Mouse (Mus musculus) urinary bladder, adult 2 months (tissue): Measurements from ENCODE around the gene Arhgap1. TPM values are rescaled to one million over a fixed set of nuclear protein-coding genes. Genes with fewer than 3 reads are reported as not detected.

Experiments
- DNase-seq: peaks from one replicate; pipeline ENCODE4 v3.0.0; 2022; ENCODE audit warnings: low spot score
- polyA plus RNA-seq: library from polyadenylated mRNA; depleted of rRNA; stranded (reverse); fragments of >200 nt; gene quantifications from 2 replicates; pipeline ENCODE4 v1.2.3, GENCODE M21; 2012; rRNA removed

Arhgap1 gene
- polyA plus RNA-seq, 1 experiment: 127 TPM

- DNase-seq: no peak
Measured at GRCm38 (mm10) chr2:91695436-91696224, 46.0 kb downstream of the Arhgap1 start.

- no peak for DNase-seq
Measured at GRCm38 (mm10) chr2:91696225-91696590, 46.5 kb downstream of the Arhgap1 start.

DNA sequence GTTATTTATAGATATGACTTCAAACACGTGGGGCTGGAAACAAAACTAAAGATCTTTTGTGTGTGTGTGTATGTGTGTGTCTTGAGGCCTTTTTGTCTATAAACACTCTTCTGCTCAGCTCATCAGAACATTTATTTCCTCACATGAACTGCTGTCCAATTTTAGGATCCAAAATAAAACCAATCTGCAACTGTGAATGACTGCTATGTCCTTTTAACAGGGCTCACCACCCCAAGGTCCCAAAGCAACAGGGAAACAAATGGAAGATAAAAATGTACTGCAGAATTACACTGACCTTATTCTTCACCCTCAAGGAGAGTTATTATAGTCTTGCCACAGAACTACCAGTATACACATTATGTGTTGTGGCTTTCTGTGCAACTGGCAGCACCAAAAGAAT is 49.6 kb downstream of the Arhgap1 start:
- no peak for DNase-seq

- no peak for DNase-seq
Measured at GRCm38 (mm10) chr2:91701366-91701765, 51.7 kb downstream of the Arhgap1 start.

- no peak for DNase-seq
Measured at GRCm38 (mm10) chr2:91705736-91706135, 56.1 kb downstream of the Arhgap1 start.

- no peak for DNase-seq
Measured at GRCm38 (mm10) chr2:91706456-91706855, 56.8 kb downstream of the Arhgap1 start.

GRCm38 (mm10) chr2:91708361-91708760 is 58.7 kb downstream of the Arhgap1 start:
- no peak for DNase-seq

GRCm38 (mm10) chr2:91710272-91711234 is 60.9 kb downstream of the Arhgap1 start, which contains the start of the genes Atg13 and Harbi1:
Gene Atg13, minus strand, starts transcription at chr2:91710576.
Gene Harbi1, plus strand, starts transcription at chr2:91710852.
- peak; percentile 85 for DNase-seq

DNA sequence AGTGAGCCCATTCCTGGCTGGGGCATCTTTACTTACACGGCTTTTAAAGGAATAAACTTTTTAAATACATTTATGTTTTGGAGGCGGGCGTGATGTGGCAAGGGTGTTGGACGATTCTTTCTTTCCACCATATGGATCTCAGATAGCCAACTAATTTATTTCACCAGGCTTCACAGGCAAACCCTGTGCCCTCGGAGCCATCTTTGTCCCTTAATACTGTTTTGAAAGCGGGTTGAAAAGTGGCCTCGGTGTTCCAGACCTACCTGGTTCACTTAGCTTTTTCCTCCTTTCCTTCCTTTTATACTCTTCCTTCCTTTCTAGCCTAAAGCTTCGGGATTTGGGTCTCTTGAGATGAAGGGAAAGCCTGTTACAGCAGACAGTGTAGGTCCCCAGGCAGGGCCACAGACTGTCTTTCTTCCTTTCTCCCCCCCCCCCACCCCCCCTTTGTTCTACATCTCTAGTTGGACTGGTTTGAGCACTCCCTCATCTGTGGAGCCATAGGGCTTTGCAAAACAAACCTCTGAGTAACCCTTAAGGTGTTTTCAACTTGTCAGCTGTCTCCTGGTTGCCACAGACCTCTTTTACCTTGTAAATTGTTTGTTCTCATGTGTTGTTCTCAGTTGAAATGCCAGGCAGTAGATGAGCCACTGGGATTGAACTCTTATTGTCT is 61.7 kb downstream of the Arhgap1 start:
- no peak for DNase-seq

DNA sequence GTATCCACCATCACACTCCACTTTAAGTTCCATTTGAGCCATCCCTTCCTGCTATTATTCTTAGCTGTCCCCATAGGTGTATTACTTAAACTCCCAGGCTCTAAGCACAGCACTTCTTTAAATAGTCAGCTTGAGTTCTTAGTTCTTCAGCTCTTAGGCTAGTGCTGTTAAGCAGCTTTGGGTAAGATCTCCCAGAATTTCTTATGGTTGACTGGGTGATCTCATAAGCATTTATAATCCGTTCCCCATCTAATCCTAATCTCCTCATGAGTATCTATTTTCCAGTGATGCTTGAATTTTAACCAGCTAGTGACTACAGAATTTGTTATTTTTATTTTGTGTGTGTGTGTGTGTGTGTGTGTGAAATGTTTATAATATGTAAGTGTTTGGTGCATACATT is 65.3 kb downstream of the Arhgap1 start:
- DNase-seq: no peak

DNA sequence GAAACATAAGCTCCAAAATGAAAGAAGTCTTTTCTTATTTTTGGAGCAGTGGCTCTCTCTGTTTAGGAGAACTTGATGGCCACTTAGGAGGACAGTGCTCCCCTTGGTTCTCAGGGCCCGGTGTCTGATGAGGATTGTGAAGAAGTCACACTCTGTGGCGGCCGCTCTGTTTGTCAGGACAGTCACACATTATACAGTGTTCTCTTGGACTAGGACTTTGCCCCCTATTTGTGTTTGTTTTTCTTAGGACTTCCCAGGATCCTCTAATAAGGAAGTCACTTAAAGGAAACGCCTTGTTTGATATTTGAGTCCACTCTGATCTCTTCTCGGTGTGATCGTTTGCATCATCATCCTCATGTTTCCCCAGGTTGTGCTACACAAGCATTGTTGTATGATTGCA is 68.6 kb downstream of the Arhgap1 start:
- DNase-seq: no peak

Other genes with a start within 250 kb of the Arhgap1 start
- 21.0 and 25.7 TPM in 2 replicates for gene 1110051M20Rik, start 205.2 kb upstream of the Arhgap1 start, polyA plus RNA-seq
- gene Lrp4, start 192.3 kb upstream of the Arhgap1 start, polyA plus RNA-seq: 4.4 and 5.8 TPM in 2 replicates
- 19.6 and 22.9 TPM in 2 replicates for gene Ckap5, start 123.1 kb upstream of the Arhgap1 start, polyA plus RNA-seq
- 0.25 and 0.33 TPM in 2 replicates for gene F2, start 13.4 kb upstream of the Arhgap1 start, polyA plus RNA-seq
- gene Zfp408, start 69 bp upstream of the Arhgap1 start, polyA plus RNA-seq: 15.3 and 16.5 TPM in 2 replicates
- gene Atg13, start 60.7 kb downstream of the Arhgap1 start, polyA plus RNA-seq: 37.0 and 38.0 TPM in 2 replicates
- gene Harbi1, start 61.0 kb downstream of the Arhgap1 start, polyA plus RNA-seq: 5.5 and 8.4 TPM in 2 replicates
- 12.3 and 18.2 TPM in 2 replicates for gene Ambra1, start 80.3 kb downstream of the Arhgap1 start, polyA plus RNA-seq